Mouse (Mus musculus) embryonic facial prominence, embryonic 13.5 days (tissue): ENCODE data around the gene Gucd1. TPM values are rescaled to one million over a fixed set of nuclear protein-coding genes. Genes with fewer than 3 reads are reported as not detected.
"Not testable (repeated sequence)": the region's sequence is repeated elsewhere in the genome, so short reads cannot be mapped to it uniquely, and the experiment has no call there.

ENCODE experiments used
- ATAC-seq: fragments of 200-750 bp; cut with Nextera tagmentation; 2 replicates; pipeline ENCODE4 v1.8.0; 2017; ENCODE audit warnings: low read depth; ENCODE audit not compliant: insufficient number of reproducible peaks, insufficient read depth, low FRiP score, low TSS enrichment
- H3K27ac ChIP-seq: fragments of 300-500 bp; sonication (generic); 2 replicates; pipeline ENCODE4 v1.5.1; 2015; ENCODE audit warnings: moderate library complexity, mild to moderate bottlenecking, inconsistent platforms
- H3K27me3 ChIP-seq: fragments of 300-500 bp; sonication (generic); 2 replicates; pipeline ENCODE4 v1.6.1; 2015; ENCODE audit warnings: mild to moderate bottlenecking, inconsistent platforms
- H3K36me3 ChIP-seq: fragments of 300-500 bp; sonication (generic); 2 replicates; pipeline ENCODE4 v1.6.1; 2015; ENCODE audit warnings: mild to moderate bottlenecking, inconsistent platforms
- H3K4me1 ChIP-seq: fragments of 300-500 bp; sonication (generic); 2 replicates; pipeline ENCODE4 v1.6.1; 2015; ENCODE audit warnings: inconsistent platforms
- H3K4me2 ChIP-seq: fragments of 300-500 bp; sonication (generic); 2 replicates; pipeline ENCODE4 v1.6.1; 2015; ENCODE audit warnings: moderate library complexity, mild to moderate bottlenecking, inconsistent platforms
- H3K4me3 ChIP-seq: fragments of 300-500 bp; sonication (generic); 2 replicates; pipeline ENCODE4 v1.5.1; 2015; ENCODE audit warnings: mild to moderate bottlenecking, inconsistent platforms
- H3K9ac ChIP-seq: fragments of 300-500 bp; sonication (generic); 2 replicates; pipeline ENCODE4 v1.6.1; 2015; ENCODE audit warnings: mild to moderate bottlenecking, inconsistent platforms
- H3K9me3 ChIP-seq: fragments of 300-500 bp; sonication (generic); 2 replicates; pipeline ENCODE4 v1.6.1; 2016; ENCODE audit warnings: inconsistent platforms
- WGBS: fragments of 180-500 bp; shearing (Covaris S2); methylation state at CpG from one replicate; pipeline ENCODE4 v1.1.7; 2015; ENCODE audit warnings: mixed read lengths; 5-methylcytosine and 5-hydroxymethylcytosine counted together
- polyA plus RNA-seq: library from polyadenylated mRNA; unstranded; fragments of >200 nt; fragmentation: Nextera tagmentation; extraction: Ambion mirVana; gene quantifications from 2 replicates; pipeline ENCODE4 v1.2.1, GENCODE M21; 2015

Gene Gucd1
- 27.0 and 27.3 TPM in 2 replicates for polyA plus RNA-seq

- peaks cover 30% of the 10 kb centered on the region for H3K4me1 ChIP-seq
- peak within 1 kb of the TSS; percentile 99 for H3K27ac ChIP-seq
- peak within 1 kb of the TSS; percentile 79 for H3K4me2 ChIP-seq
- peak; percentile 91 for ATAC-seq
- no peaks in the 10 kb centered on the region for H3K9me3 ChIP-seq
- 0% methylated on average over 20 of the region's 20 CpGs for WGBS
- no peaks in the 10 kb centered on the region for H3K27me3 ChIP-seq
- peak within 1 kb of the TSS; percentile 97 for H3K9ac ChIP-seq
- H3K36me3 ChIP-seq = peaks cover 33% of the 10 kb centered on the region
- peak within 1 kb of the TSS; percentile 87 for H3K4me3 ChIP-seq
Measured at GRCm38 (mm10) chr10:75517758-75518143, at the start of gene Gucd1. Gene Gucd1 (minus strand): TSS chr10:75517972.

GRCm38 (mm10) chr10:75566765-75567164 is 49.0 kb upstream of the Gucd1 start:
- H3K4me1 ChIP-seq, ATAC-seq, H3K9me3 ChIP-seq, H3K4me3 ChIP-seq, H3K36me3 ChIP-seq, H3K27ac ChIP-seq, H3K9ac ChIP-seq, H3K4me2 ChIP-seq: not testable (repeated sequence)
- peaks cover 13% of the 10 kb centered on the region; the same call in 1 of the 2 replicates for H3K27me3 ChIP-seq
- 83% methylated on average over 2 of the region's 2 CpGs for WGBS

GRCm38 (mm10) chr10:75566321-75566720 is 48.5 kb upstream of the Gucd1 start:
- no peak for ATAC-seq
- H3K4me1 ChIP-seq = 0 out of 2 replicates have a peak, but pooled peaks cover 7% of the 10 kb centered on the region
- 0 out of 2 replicates have a peak, but pooled peaks cover 3% of the 10 kb centered on the region for H3K9me3 ChIP-seq
- H3K4me2 ChIP-seq = no peak overlapping the region
- H3K27ac ChIP-seq = no peak overlapping the region
- no peaks in the 10 kb centered on the region for H3K36me3 ChIP-seq
- no peak overlapping the region for H3K4me3 ChIP-seq
- H3K27me3 ChIP-seq = peaks cover 17% of the 10 kb centered on the region; the same call in 1 of the 2 replicates
- WGBS = 83% methylated on average over 5 of the region's 5 CpGs
- no peak overlapping the region for H3K9ac ChIP-seq

GRCm38 (mm10) chr10:75565906-75566305 is 48.1 kb upstream of the Gucd1 start:
- ATAC-seq = no peak
- H3K9me3 ChIP-seq = 0 out of 2 replicates have a peak, but pooled peaks cover 3% of the 10 kb centered on the region
- H3K27ac ChIP-seq = no peak overlapping the region
- H3K4me2 ChIP-seq = no peak overlapping the region
- H3K36me3 ChIP-seq = no peaks in the 10 kb centered on the region
- WGBS = 78% methylated on average over 7 of the region's 7 CpGs
- H3K4me1 ChIP-seq = peaks cover 9% of the 10 kb centered on the region; the same call in 1 of the 2 replicates
- no peak overlapping the region for H3K4me3 ChIP-seq
- peaks cover 21% of the 10 kb centered on the region for H3K27me3 ChIP-seq
- H3K9ac ChIP-seq = no peak overlapping the region

GRCm38 (mm10) chr10:75565436-75565835 is 47.7 kb upstream of the Gucd1 start:
- 57% methylated on average over 6 of the region's 6 CpGs for whole genome bisulfite sequencing
- Histone ChIP-seq H3K9me3 (0 out of 2 replicates have a peak, but pooled peaks cover 3% of the 10 kb centered on the region), H3K27me3 (peaks cover 26% of the 10 kb centered on the region), H3K4me3 (no peak overlapping the region), H3K4me2 (no peak overlapping the region), H3K36me3 (no peaks in the 10 kb centered on the region), H3K27ac (no peak overlapping the region), H3K4me1 (peaks cover 14% of the 10 kb centered on the region), H3K9ac (no peak overlapping the region)
- no peak for ATAC-seq

GRCm38 (mm10) chr10:75564687-75565265 is 47.0 kb upstream of the Gucd1 start:
- Histone ChIP-seq H3K9me3 (0 out of 2 replicates have a peak, but pooled peaks cover 3% of the 10 kb centered on the region), H3K36me3 (no peaks in the 10 kb centered on the region), H3K4me2 (no peak overlapping the region), H3K27me3 (peaks cover 33% of the 10 kb centered on the region), H3K4me3 (no peak overlapping the region), H3K4me1 (peaks cover 19% of the 10 kb centered on the region), H3K27ac (no peak overlapping the region), H3K9ac (no peak overlapping the region)
- 82% methylated on average over 12 of the region's 12 CpGs for WGBS
- ATAC-seq = no peak

GRCm38 (mm10) chr10:75562596-75562995 is 44.8 kb upstream of the Gucd1 start:
- no peak overlapping the region for H3K4me3 ChIP-seq
- H3K4me1 ChIP-seq = peaks cover 33% of the 10 kb centered on the region
- no peak overlapping the region for H3K9ac ChIP-seq
- 0 out of 2 replicates have a peak, but pooled peaks cover 3% of the 10 kb centered on the region for H3K9me3 ChIP-seq
- WGBS = 88% methylated on average over 8 of the region's 8 CpGs
- H3K27ac ChIP-seq = no peak overlapping the region
- H3K36me3 ChIP-seq = no peaks in the 10 kb centered on the region
- peaks cover 37% of the 10 kb centered on the region for H3K27me3 ChIP-seq
- ATAC-seq = no peak
- no peak overlapping the region for H3K4me2 ChIP-seq

GRCm38 (mm10) chr10:75561071-75561654 is 43.4 kb upstream of the Gucd1 start, which contains the start of gene Ggt1:
Gene Ggt1 (plus strand): TSS chr10:75561604.
- Histone ChIP-seq H3K9ac (peak within 1 kb of the TSS; percentile 84), H3K4me1 (peaks cover 47% of the 10 kb centered on the region), H3K4me2 (peak within 1 kb of the TSS; percentile 98), H3K27me3 (peaks cover 37% of the 10 kb centered on the region), H3K27ac (no peak within 1 kb of the TSS), H3K4me3 (peak within 1 kb of the TSS; percentile 69), H3K36me3 (no peaks in the 10 kb centered on the region), H3K9me3 (no peaks in the 10 kb centered on the region)
- WGBS = 46% methylated on average over 10 of the region's 10 CpGs
- ATAC-seq = no peak

- peak overlapping the region; percentile 84 for H3K9ac ChIP-seq
- peaks cover 37% of the 10 kb centered on the region for H3K27me3 ChIP-seq
- no peak overlapping the region for H3K27ac ChIP-seq
- H3K9me3 ChIP-seq = no peaks in the 10 kb centered on the region
- WGBS = 4% methylated on average over 6 of the region's 6 CpGs
- ATAC-seq = no peak
- H3K36me3 ChIP-seq = no peaks in the 10 kb centered on the region
- H3K4me1 ChIP-seq = peaks cover 53% of the 10 kb centered on the region
- peak overlapping the region; percentile 98 for H3K4me2 ChIP-seq
- H3K4me3 ChIP-seq = peak overlapping the region; percentile 69
Measured at GRCm38 (mm10) chr10:75560549-75560899, 42.8 kb upstream of the Gucd1 start.

GRCm38 (mm10) chr10:75559676-75560548 is 42.1 kb upstream of the Gucd1 start, which contains the start of gene Lrrc75b:
Gene Lrrc75b (minus strand): TSS chr10:75560330.
- H3K36me3 ChIP-seq = no peaks in the 10 kb centered on the region
- H3K4me3 ChIP-seq = peak within 1 kb of the TSS; percentile 69
- peaks cover 57% of the 10 kb centered on the region for H3K4me1 ChIP-seq
- H3K9me3 ChIP-seq = no peaks in the 10 kb centered on the region
- peak within 1 kb of the TSS; percentile 84 for H3K9ac ChIP-seq
- peaks cover 37% of the 10 kb centered on the region for H3K27me3 ChIP-seq
- H3K4me2 ChIP-seq = peak within 1 kb of the TSS; percentile 98
- WGBS = under 1% methylated on average over 73 of the region's 75 CpGs
- ATAC-seq = no peak
- peak within 1 kb of the TSS; percentile 62 for H3K27ac ChIP-seq

GRCm38 (mm10) chr10:75559041-75559675 is 41.4 kb upstream of the Gucd1 start:
- WGBS = 3% methylated on average over 14 of the region's 14 CpGs
- no peaks in the 10 kb centered on the region for H3K9me3 ChIP-seq
- H3K4me2 ChIP-seq = peak overlapping the region; percentile 98
- ATAC-seq = no peak
- H3K36me3 ChIP-seq = no peaks in the 10 kb centered on the region
- peaks cover 57% of the 10 kb centered on the region for H3K4me1 ChIP-seq
- H3K9ac ChIP-seq = peak overlapping the region; percentile 84
- peaks cover 37% of the 10 kb centered on the region for H3K27me3 ChIP-seq
- H3K27ac ChIP-seq = peak overlapping the region; percentile 62
- H3K4me3 ChIP-seq = peak overlapping the region; percentile 69
